Mouse (Mus musculus): ENCODE data around the gene Trappc6a.

Gene Trappc6a

GRCm38 (mm10) chr7:19560491-19561260, 52.5 kb downstream of the Trappc6a start:
- no peak for TF ChIP-seq GATA4 (IDR thresholded peaks at IDR 0.05; ENCODE audit: insufficient replicate concordance, low read length)

GRCm38 (mm10) chr7:19561431-19561764, 53.2 kb downstream of the Trappc6a start:
- TF ChIP-seq GATA4 (IDR thresholded peaks at IDR 0.05; ENCODE audit: insufficient replicate concordance, low read length) = no peak

GRCm38 (mm10) chr7:19561765-19562642, 53.8 kb downstream of the Trappc6a start:
- TF ChIP-seq GATA4 (IDR thresholded peaks at IDR 0.05; ENCODE audit: insufficient replicate concordance, low read length) = no peak

- no peak for TF ChIP-seq GATA4 (IDR thresholded peaks at IDR 0.05; ENCODE audit: insufficient replicate concordance, low read length)
Measured at GRCm38 (mm10) chr7:19562643-19563410, 54.6 kb downstream of the Trappc6a start, which contains the start of gene Ppp1r37. Gene Ppp1r37, minus strand, starts transcription at chr7:19563076.

GRCm38 (mm10) chr7:19563884-19564283, 55.7 kb downstream of the Trappc6a start:
- TF ChIP-seq GATA4 (IDR thresholded peaks at IDR 0.05; ENCODE audit: insufficient replicate concordance, low read length) = no peak

GRCm38 (mm10) chr7:19564455-19564854, 56.3 kb downstream of the Trappc6a start:
- TF ChIP-seq GATA4 (IDR thresholded peaks at IDR 0.05; ENCODE audit: insufficient replicate concordance, low read length) = no peak

All from liver, adult (tissue).